Mouse (Mus musculus): ENCODE data around the gene Qprt. TPM values are rescaled to one million over a fixed set of nuclear protein-coding genes. Genes with fewer than 3 reads are reported as not detected.

The Qprt gene
- polyA plus RNA-seq, 1 experiment from 2014 or later = not detected

- no peak for ATAC-seq (ENCODE audit: low read depth)
- Histone ChIP-seq H3K4me3 (ENCODE audit: low read depth, low read length) (no peak overlapping the region), H3K4me1 (ENCODE audit: control insufficient read depth, insufficient read depth, low read length) (no peaks in the 10 kb centered on the region), H3K27me3 (ENCODE audit: control insufficient read depth, insufficient read depth, low read length) (no peaks in the 10 kb centered on the region), H3K36me3 (ENCODE audit: control insufficient read depth, insufficient read depth, low read length) (no peaks in the 10 kb centered on the region), H3K27ac (ENCODE audit: low read depth, low read length) (no peak overlapping the region), H3K9ac (replicated peaks; ENCODE audit: low read depth, low read length) (no peak overlapping the region), H3K4me2 (ENCODE audit: low read depth, low read length) (no peak overlapping the region), H3K9me3 (ENCODE audit: control insufficient read depth, low read length) (no peaks in the 10 kb centered on the region)
- 87% methylated on average over 11 of the region's 11 CpGs for WGBS
Measured at GRCm38 (mm10) chr7:127114920-127115319, 7.1 kb downstream of the Qprt start.

- no peak overlapping the region for H3K27ac ChIP-seq (ENCODE audit: low read depth, low read length)
- H3K4me1 ChIP-seq (ENCODE audit: control insufficient read depth, insufficient read depth, low read length) = no peaks in the 10 kb centered on the region
- H3K36me3 ChIP-seq (ENCODE audit: control insufficient read depth, insufficient read depth, low read length) = no peaks in the 10 kb centered on the region
- 56% methylated on average over 12 of the region's 12 CpGs for WGBS
- no peaks in the 10 kb centered on the region for H3K9me3 ChIP-seq (ENCODE audit: control insufficient read depth, low read length)
- H3K9ac ChIP-seq (replicated peaks; ENCODE audit: low read depth, low read length) = no peak overlapping the region
- no peak for ATAC-seq (ENCODE audit: low read depth)
- no peak overlapping the region for H3K4me2 ChIP-seq (ENCODE audit: low read depth, low read length)
- no peaks in the 10 kb centered on the region for H3K27me3 ChIP-seq (ENCODE audit: control insufficient read depth, insufficient read depth, low read length)
- H3K4me3 ChIP-seq (ENCODE audit: low read depth, low read length) = no peak overlapping the region
Measured at GRCm38 (mm10) chr7:127113614-127114259, 8.3 kb downstream of the Qprt start.

GRCm38 (mm10) chr7:127112921-127113597 lies 9.0 kb downstream of the Qprt start:
- Histone ChIP-seq H3K4me1 (ENCODE audit: control insufficient read depth, insufficient read depth, low read length) (no peaks in the 10 kb centered on the region), H3K27ac (ENCODE audit: low read depth, low read length) (no peak overlapping the region), H3K4me3 (ENCODE audit: low read depth, low read length) (no peak overlapping the region), H3K9me3 (ENCODE audit: control insufficient read depth, low read length) (no peaks in the 10 kb centered on the region), H3K27me3 (ENCODE audit: control insufficient read depth, insufficient read depth, low read length) (no peaks in the 10 kb centered on the region), H3K9ac (replicated peaks; ENCODE audit: low read depth, low read length) (no peak overlapping the region), H3K36me3 (ENCODE audit: control insufficient read depth, insufficient read depth, low read length) (no peaks in the 10 kb centered on the region), H3K4me2 (ENCODE audit: low read depth, low read length) (no peak overlapping the region)
- 54% methylated on average over 9 of the region's 9 CpGs for WGBS
- no peak for ATAC-seq (ENCODE audit: low read depth)

GRCm38 (mm10) chr7:127112251-127112841 lies 9.7 kb downstream of the Qprt start:
- WGBS = 89% methylated on average over 12 of the region's 12 CpGs
- no peaks in the 10 kb centered on the region for H3K36me3 ChIP-seq (ENCODE audit: control insufficient read depth, insufficient read depth, low read length)

GRCm38 (mm10) chr7:127111461-127111860 lies 10.6 kb downstream of the Qprt start:
- 42% methylated on average over 6 of the region's 6 CpGs for WGBS
- no peak overlapping the region for H3K27ac ChIP-seq (ENCODE audit: low read depth, low read length)
- no peak overlapping the region for H3K4me3 ChIP-seq (ENCODE audit: low read depth, low read length)
- H3K4me2 ChIP-seq (ENCODE audit: low read depth, low read length) = no peak overlapping the region
- no peak overlapping the region for H3K9ac ChIP-seq (replicated peaks; ENCODE audit: low read depth, low read length)
- H3K36me3 ChIP-seq (ENCODE audit: control insufficient read depth, insufficient read depth, low read length) = no peaks in the 10 kb centered on the region
- ATAC-seq (ENCODE audit: low read depth) = no peak
- no peaks in the 10 kb centered on the region for H3K4me1 ChIP-seq (ENCODE audit: control insufficient read depth, insufficient read depth, low read length)
- no peaks in the 10 kb centered on the region for H3K9me3 ChIP-seq (ENCODE audit: control insufficient read depth, low read length)
- no peaks in the 10 kb centered on the region for H3K27me3 ChIP-seq (ENCODE audit: control insufficient read depth, insufficient read depth, low read length)

More at GRCm38 (mm10) chr7:127112251-127112841, 9.7 kb downstream of the Qprt start:
- no peaks in the 10 kb centered on the region for H3K9me3 ChIP-seq (ENCODE audit: control insufficient read depth, low read length)
- H3K27ac ChIP-seq (ENCODE audit: low read depth, low read length) = no peak overlapping the region
- H3K4me2 ChIP-seq (ENCODE audit: low read depth, low read length) = no peak overlapping the region
- H3K27me3 ChIP-seq (ENCODE audit: control insufficient read depth, insufficient read depth, low read length) = no peaks in the 10 kb centered on the region
- no peak overlapping the region for H3K9ac ChIP-seq (replicated peaks; ENCODE audit: low read depth, low read length)
- no peak overlapping the region for H3K4me3 ChIP-seq (ENCODE audit: low read depth, low read length)
- no peaks in the 10 kb centered on the region for H3K4me1 ChIP-seq (ENCODE audit: control insufficient read depth, insufficient read depth, low read length)
- no peak for ATAC-seq (ENCODE audit: low read depth)

GRCm38 (mm10) chr7:127110239-127111007 lies 11.6 kb downstream of the Qprt start:
- Histone ChIP-seq H3K4me3 (ENCODE audit: low read depth, low read length) (no peak overlapping the region), H3K4me1 (ENCODE audit: control insufficient read depth, insufficient read depth, low read length) (no peaks in the 10 kb centered on the region), H3K36me3 (ENCODE audit: control insufficient read depth, insufficient read depth, low read length) (no peaks in the 10 kb centered on the region), H3K27me3 (ENCODE audit: control insufficient read depth, insufficient read depth, low read length) (no peaks in the 10 kb centered on the region), H3K9me3 (ENCODE audit: control insufficient read depth, low read length) (no peaks in the 10 kb centered on the region), H3K4me2 (ENCODE audit: low read depth, low read length) (no peak overlapping the region), H3K9ac (replicated peaks; ENCODE audit: low read depth, low read length) (no peak overlapping the region), H3K27ac (ENCODE audit: low read depth, low read length) (no peak overlapping the region)
- ATAC-seq (ENCODE audit: low read depth) = peak; percentile 60; the same call in 1 of the 2 replicates
- 49% methylated on average over 18 of the region's 18 CpGs for WGBS

GRCm38 (mm10) chr7:127105551-127105950 lies 16.5 kb downstream of the Qprt start:
- Histone ChIP-seq H3K9me3 (ENCODE audit: control insufficient read depth, low read length) (no peaks in the 10 kb centered on the region), H3K4me1 (ENCODE audit: control insufficient read depth, insufficient read depth, low read length) (no peaks in the 10 kb centered on the region), H3K27ac (ENCODE audit: low read depth, low read length) (no peak overlapping the region), H3K36me3 (ENCODE audit: control insufficient read depth, insufficient read depth, low read length) (no peaks in the 10 kb centered on the region), H3K4me2 (ENCODE audit: low read depth, low read length) (no peak overlapping the region), H3K4me3 (ENCODE audit: low read depth, low read length) (no peak overlapping the region), H3K9ac (replicated peaks; ENCODE audit: low read depth, low read length) (no peak overlapping the region), H3K27me3 (ENCODE audit: control insufficient read depth, insufficient read depth, low read length) (no peaks in the 10 kb centered on the region)
- WGBS = 70% methylated on average over 7 of the region's 7 CpGs
- no peak for ATAC-seq (ENCODE audit: low read depth)

GRCm38 (mm10) chr7:127104560-127105332 lies 17.3 kb downstream of the Qprt start:
- Histone ChIP-seq H3K4me2 (ENCODE audit: low read depth, low read length) (peak overlapping the region; percentile 34), H3K27ac (ENCODE audit: low read depth, low read length) (no peak overlapping the region), H3K4me1 (ENCODE audit: control insufficient read depth, insufficient read depth, low read length) (no peaks in the 10 kb centered on the region), H3K27me3 (ENCODE audit: control insufficient read depth, insufficient read depth, low read length) (no peaks in the 10 kb centered on the region), H3K9me3 (ENCODE audit: control insufficient read depth, low read length) (no peaks in the 10 kb centered on the region), H3K9ac (replicated peaks; ENCODE audit: low read depth, low read length) (peak overlapping the region; percentile 39), H3K36me3 (ENCODE audit: control insufficient read depth, insufficient read depth, low read length) (no peaks in the 10 kb centered on the region), H3K4me3 (ENCODE audit: low read depth, low read length) (no peak overlapping the region)
- 13% methylated on average over 17 of the region's 17 CpGs for WGBS
- peak; percentile 86 for ATAC-seq (ENCODE audit: low read depth)

All from neural tube, embryonic 14.5 days (tissue).